Mouse (Mus musculus) thymus, postnatal 0 days (tissue): ENCODE measurements around the gene C030005K15Rik. TPM values are rescaled to one million over a fixed set of nuclear protein-coding genes. Genes with fewer than 3 reads are reported as not detected.

Experiments
- polyA plus RNA-seq: library from polyadenylated mRNA; unstranded; fragments of >200 nt; fragmentation: Nextera tagmentation; extraction: Ambion mirVana; gene quantifications from 2 replicates; pipeline ENCODE4 v1.2.1, GENCODE M21; 2015

C030005K15Rik gene
- polyA plus RNA-seq, 1 experiment from 2014 or later, result not detected

Other genes starting within 250 kb of the C030005K15Rik start
- gene Dcn, start 247.1 kb downstream of the C030005K15Rik start, polyA plus RNA-seq, result 88.4 and 103 TPM in 2 replicates
- gene Lum, start 161.6 kb downstream of the C030005K15Rik start, polyA plus RNA-seq, result 25.0 and 27.2 TPM in 2 replicates
- 0.57 and 1.0 TPM in 2 replicates for gene Kera, start 119.9 kb downstream of the C030005K15Rik start, polyA plus RNA-seq
- gene Epyc, start 82.7 kb downstream of the C030005K15Rik start, polyA plus RNA-seq, result 1.2 and 1.4 TPM in 2 replicates
- not detected in 2 replicates for gene Ccer1, start 33.7 kb downstream of the C030005K15Rik start, polyA plus RNA-seq